Mouse (Mus musculus) liver, embryonic 11.5 days (tissue): ENCODE measurements at regions not wholly inside any gene's neighbourhood (a gene's known extent, or its start where the extent isn't known, plus 50 kb on each side); places are given as distances from the start of the nearest gene placed in this dataset.

Experiments
- ATAC-seq: fragments of 200-750 bp; cut with Nextera tagmentation; replicated peaks from 2 replicates; pipeline ENCODE4 v1.8.0; 2017; ENCODE audit warnings: moderate number of reproducible peaks, mild to moderate bottlenecking, moderate TSS enrichment, moderate library complexity; ENCODE audit not compliant: low FRiP score
- DNase-seq: peaks from one replicate; pipeline ENCODE4 v3.0.0-alpha.2; 2017; ENCODE audit warnings: low spot score
- H3K27ac ChIP-seq: fragments of 300-500 bp; sonication (generic); 2 replicates; pipeline ENCODE4 v1.5.1; 2014; ENCODE audit warnings: mild to moderate bottlenecking, low read depth, low read length, control low read depth
- H3K27me3 ChIP-seq: fragments of 300-500 bp; sonication (generic); replicated peaks from 2 replicates; pipeline ENCODE4 v1.6.1; 2014; ENCODE audit warnings: low read length, mixed read lengths; ENCODE audit not compliant: control insufficient read depth, insufficient read depth
- H3K36me3 ChIP-seq: fragments of 300-500 bp; sonication (generic); 2 replicates; pipeline ENCODE4 v1.6.1; 2014; ENCODE audit warnings: mild to moderate bottlenecking, low read length, moderate library complexity, mixed read lengths; ENCODE audit not compliant: control insufficient read depth, insufficient read depth
- H3K4me1 ChIP-seq: fragments of 300-500 bp; sonication (generic); replicated peaks from 2 replicates; pipeline ENCODE4 v1.6.1; 2014; ENCODE audit warnings: low read length, mixed read lengths; ENCODE audit not compliant: control insufficient read depth, insufficient read depth
- H3K4me2 ChIP-seq: fragments of 300-500 bp; sonication (generic); 2 replicates; pipeline ENCODE4 v1.6.1; 2014; ENCODE audit warnings: mild to moderate bottlenecking, control low read depth, moderate library complexity
- H3K4me3 ChIP-seq: fragments of 300-500 bp; sonication (generic); 2 replicates; pipeline ENCODE4 v1.5.1; 2014; ENCODE audit warnings: low read depth, low read length, control low read depth
- H3K9ac ChIP-seq: fragments of 300-500 bp; sonication (generic); 2 replicates; pipeline ENCODE4 v1.6.1; 2014; ENCODE audit warnings: low read depth, low read length, control low read depth
- H3K9me3 ChIP-seq: fragments of 300-500 bp; sonication (generic); 2 replicates; pipeline ENCODE4 v1.6.1; 2016; ENCODE audit warnings: low read length, inconsistent platforms, mixed read lengths; ENCODE audit not compliant: control insufficient read depth
- WGBS: fragments of 180-500 bp; shearing (Covaris S2); extraction: QIAGEN DNeasy Blood & Tissue Kit; methylation state at CpG from one replicate; pipeline ENCODE4 v1.1.7; 2014; 5-methylcytosine and 5-hydroxymethylcytosine counted together

DNA sequence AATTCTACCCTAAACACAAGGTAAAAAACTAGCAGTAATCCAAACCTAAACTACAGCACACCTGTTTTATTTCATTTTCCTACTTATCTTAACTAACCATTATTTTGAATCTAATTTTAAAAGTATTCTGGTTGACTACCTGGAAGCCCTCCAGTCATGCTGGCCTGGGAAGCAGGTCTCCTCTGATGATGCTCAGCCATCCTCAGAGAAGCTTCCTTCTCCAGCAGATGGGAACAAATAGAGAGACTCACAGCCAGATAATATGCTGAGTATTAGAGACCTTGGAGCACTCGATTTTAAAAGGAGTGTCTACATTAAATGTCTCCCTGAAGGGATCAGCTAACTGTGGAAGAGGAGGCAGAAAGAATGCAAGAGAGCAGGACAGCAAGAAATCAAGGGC, 537.8 kb downstream of the Olfm4 start:
- no peak for ATAC-seq
- DNase-seq = no peak
- Histone ChIP-seq H3K27ac (no peak overlapping the region), H3K4me3 (no peak overlapping the region), H3K36me3 (no peaks in the 10 kb centered on the region), H3K4me2 (no peak overlapping the region), H3K27me3 (no peaks in the 10 kb centered on the region), H3K4me1 (no peaks in the 10 kb centered on the region), H3K9ac (no peak overlapping the region), H3K9me3 (no peaks in the 10 kb centered on the region)
- 50% methylated on average over 1 of the region's 1 CpGs for WGBS

DNA sequence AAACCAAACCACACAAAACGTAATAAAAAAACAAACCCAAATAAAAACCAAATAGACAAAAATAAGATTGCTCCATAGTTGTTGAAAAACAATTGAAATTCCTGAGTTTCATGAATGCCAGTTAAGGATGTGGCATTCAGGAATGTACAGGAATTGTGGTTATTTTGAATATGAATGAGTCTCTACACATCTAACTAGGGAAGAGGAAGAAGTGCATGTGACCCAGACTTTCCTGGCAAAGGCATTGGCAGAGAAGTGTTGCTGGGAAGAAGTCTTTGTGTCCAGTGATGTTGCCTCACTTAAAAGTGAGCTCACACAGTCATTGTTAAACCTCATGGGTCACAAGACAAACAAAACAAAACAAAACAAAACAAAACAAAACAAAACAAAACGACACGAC, 538.7 kb downstream of the Olfm4 start:
- no peak overlapping the region for H3K27ac ChIP-seq
- H3K4me1 ChIP-seq = no peaks in the 10 kb centered on the region
- no peaks in the 10 kb centered on the region for H3K36me3 ChIP-seq
- no peaks in the 10 kb centered on the region for H3K27me3 ChIP-seq
- H3K9ac ChIP-seq = no peak overlapping the region
- no peaks in the 10 kb centered on the region for H3K9me3 ChIP-seq
- ATAC-seq (no peak), DNase-seq (no peak)
- WGBS = 83% methylated on average over 3 of the region's 3 CpGs
- H3K4me3 ChIP-seq = no peak overlapping the region
- no peak overlapping the region for H3K4me2 ChIP-seq

DNA sequence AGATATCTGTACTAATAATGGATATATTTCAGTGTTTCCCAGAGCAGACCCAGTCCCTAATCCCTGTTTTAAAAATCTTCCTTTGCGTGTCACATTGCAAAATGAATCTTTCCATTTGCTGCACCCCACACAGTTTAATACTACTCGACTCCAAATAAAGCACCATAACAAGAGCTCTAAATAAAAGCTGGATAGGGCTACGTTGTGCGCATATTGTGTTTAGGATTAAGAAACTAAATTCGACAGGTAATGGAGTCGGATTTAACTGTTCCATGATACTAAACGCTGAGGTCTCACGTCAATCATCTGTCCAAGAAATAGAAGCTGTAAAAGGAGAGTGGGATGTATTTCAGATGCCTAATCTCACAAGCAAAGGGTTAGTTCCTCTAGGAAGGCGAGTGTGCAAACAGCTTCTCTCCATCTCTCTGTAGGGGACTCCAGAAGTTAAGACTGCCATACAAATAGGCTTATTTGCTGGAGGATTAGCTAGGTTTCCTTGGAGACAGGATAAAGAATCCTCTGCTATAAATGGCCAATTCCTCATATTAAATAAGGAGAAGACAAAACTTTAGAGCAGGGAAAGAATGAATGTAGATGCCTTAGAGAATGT, 544.6 kb downstream of the Olfm4 start:
- Histone ChIP-seq H3K9ac (no peak overlapping the region), H3K27me3 (no peaks in the 10 kb centered on the region), H3K27ac (no peak overlapping the region), H3K9me3 (no peaks in the 10 kb centered on the region), H3K36me3 (no peaks in the 10 kb centered on the region), H3K4me2 (no peak overlapping the region), H3K4me1 (no peaks in the 10 kb centered on the region), H3K4me3 (no peak overlapping the region)
- WGBS = 74% methylated on average over 9 of the region's 9 CpGs
- ATAC-seq (no peak), DNase-seq (no peak)

- H3K36me3 ChIP-seq = no peaks in the 10 kb centered on the region
- ATAC-seq = no peak
- DNase-seq = no peak
Observed at GRCm38 (mm10) chr14:80536044-80536745, 552.3 kb downstream of the Olfm4 start.

DNA sequence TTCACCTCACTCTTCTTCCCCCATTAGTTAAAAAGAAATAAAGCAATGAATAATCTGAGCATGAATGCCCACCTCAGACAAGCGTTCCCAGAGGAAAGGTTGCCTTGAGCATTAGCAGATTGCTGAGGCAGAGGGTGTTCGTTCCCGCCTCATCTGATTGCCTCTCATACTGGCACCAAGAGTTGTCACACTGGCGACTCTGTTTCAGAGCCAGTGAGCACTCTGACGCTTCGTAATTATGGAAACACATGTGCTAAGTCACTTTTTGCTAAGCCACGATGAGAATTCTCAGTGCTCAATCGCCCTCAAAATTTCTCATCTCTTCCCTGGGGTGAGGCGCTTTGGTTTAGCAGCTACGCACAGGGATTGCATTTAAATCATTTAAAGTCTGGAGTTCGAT, 576.1 kb downstream of the Olfm4 start:
- Histone ChIP-seq H3K4me3 (no peak overlapping the region), H3K4me2 (no peak overlapping the region), H3K9me3 (no peaks in the 10 kb centered on the region), H3K36me3 (no peaks in the 10 kb centered on the region), H3K27ac (no peak overlapping the region), H3K4me1 (no peaks in the 10 kb centered on the region), H3K27me3 (no peaks in the 10 kb centered on the region), H3K9ac (no peak overlapping the region)
- 75% methylated on average over 11 of the region's 11 CpGs for WGBS
- ATAC-seq (no peak), DNase-seq (no peak)

More at GRCm38 (mm10) chr14:80536044-80536745, 552.3 kb downstream of the Olfm4 start:
- H3K27me3 ChIP-seq = no peaks in the 10 kb centered on the region
- H3K9ac ChIP-seq = no peak overlapping the region
- no peak overlapping the region for H3K4me3 ChIP-seq
- no peaks in the 10 kb centered on the region for H3K4me1 ChIP-seq
- H3K4me2 ChIP-seq = no peak overlapping the region
- no peaks in the 10 kb centered on the region for H3K9me3 ChIP-seq
- WGBS = 63% methylated on average over 7 of the region's 7 CpGs
- H3K27ac ChIP-seq = no peak overlapping the region
